Mouse (Mus musculus): ENCODE data around the gene Rgs18. TPM values are rescaled to one million over a fixed set of nuclear protein-coding genes. Genes with fewer than 3 reads are reported as not detected.

The Rgs18 gene
- polyA plus RNA-seq (2021) = not detected

- no peak for DNase-seq (ENCODE audit: low read depth, low spot score)
- no peak for ATAC-seq
- POLR2A ChIA-PET = no interaction called here
- CTCF ChIA-PET = interaction anchor here (0.9 to 1.0 kb wide), 2 partner anchors 15 to 62 kb away, joined by 3 to 4 read pairs; no protein-coding TSS in a partner anchor
- H3K27me3 ChIP-seq = no peaks in the 10 kb centered on the region
- no peak for TF ChIP-seq CTCF (IDR thresholded peaks at IDR 0.05)
- in situ Hi-C loops (cut with MboI; ENCODE audit: low pct_unique_long_range_greater_than_20kb) = no loop called here
These were observed at the start of gene Rgs18 for GRCm38 (mm10) chr1:144775331-144775730. Gene Rgs18 (minus strand): TSS chr1:144775435.

GRCm38 (mm10) chr1:144774394-144774793 lies 841 bp downstream of the Rgs18 start:
- ChIA-PET POLR2A (no interaction called here), CTCF (no interaction called here)
- no peak for TF ChIP-seq CTCF (IDR thresholded peaks at IDR 0.05)
- no peak for DNase-seq (ENCODE audit: low read depth, low spot score)
- no peaks in the 10 kb centered on the region for H3K27me3 ChIP-seq
- in situ Hi-C loops (cut with MboI; ENCODE audit: low pct_unique_long_range_greater_than_20kb) = no loop called here
- no peak for ATAC-seq

DNA sequence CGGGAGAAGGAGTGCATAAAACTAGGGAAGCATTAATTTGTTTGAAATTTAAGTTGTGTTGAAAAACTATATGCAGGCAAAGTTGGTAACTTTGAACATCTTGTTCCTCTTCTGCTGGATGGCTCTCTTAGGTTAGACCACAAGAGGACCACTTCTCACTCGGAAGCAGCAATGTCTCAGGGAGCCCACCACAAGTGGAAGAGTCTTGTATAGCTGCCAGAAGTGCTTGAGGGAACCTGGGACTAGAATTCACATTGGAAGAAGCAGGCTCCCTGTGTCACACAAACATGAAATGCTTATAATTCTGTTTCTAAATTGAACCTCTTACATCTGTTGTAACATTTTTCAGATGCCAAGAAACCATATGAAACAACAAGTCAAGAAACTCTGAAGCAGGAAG lies 9.0 kb downstream of the Rgs18 start:
- DNase-seq (ENCODE audit: low read depth, low spot score) (no peak), ATAC-seq (no peak)
- in situ Hi-C loops (cut with MboI; ENCODE audit: low pct_unique_long_range_greater_than_20kb) = no loop called here
- no peaks in the 10 kb centered on the region for H3K27me3 ChIP-seq
- ChIA-PET POLR2A (no interaction called here), CTCF (no interaction called here)
- TF ChIP-seq CTCF (IDR thresholded peaks at IDR 0.05) = no peak

- no peak for DNase-seq (ENCODE audit: low read depth, low spot score)
These were observed 14.4 kb downstream of the Rgs18 start for GRCm38 (mm10) chr1:144760792-144761191.

DNA sequence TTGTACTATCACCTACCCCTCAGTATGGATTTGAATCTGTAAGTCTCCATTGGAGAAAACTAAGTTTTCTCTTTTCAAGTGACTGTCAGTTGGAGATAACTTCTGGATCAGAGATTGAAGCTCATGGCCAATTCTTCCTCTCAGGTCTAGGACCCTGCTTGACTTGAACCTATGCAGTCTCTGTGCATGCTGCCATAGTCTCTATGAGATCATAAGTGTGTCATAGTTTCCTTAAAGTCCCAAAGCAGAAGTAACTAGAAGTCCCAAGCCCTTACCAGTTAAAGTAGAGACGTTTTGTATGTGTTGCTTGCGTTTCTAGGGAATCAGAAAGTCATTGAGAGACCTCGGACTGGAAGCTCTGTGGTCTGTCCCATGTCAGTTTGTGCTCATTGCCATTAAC lies 24.5 kb downstream of the Rgs18 start:
- TF ChIP-seq CTCF (IDR thresholded peaks at IDR 0.05) = no peak
- POLR2A ChIA-PET = no interaction called here
- in situ Hi-C loops (cut with MboI; ENCODE audit: low pct_unique_long_range_greater_than_20kb) = no loop called here

More at GRCm38 (mm10) chr1:144760792-144761191, 14.4 kb downstream of the Rgs18 start:
- no peaks in the 10 kb centered on the region for H3K27me3 ChIP-seq
- CTCF ChIA-PET = no interaction called here
- POLR2A ChIA-PET = no interaction called here
- no peak for TF ChIP-seq CTCF (IDR thresholded peaks at IDR 0.05)
- in situ Hi-C loops (cut with MboI; ENCODE audit: low pct_unique_long_range_greater_than_20kb) = no loop called here
- ATAC-seq = no peak

DNA sequence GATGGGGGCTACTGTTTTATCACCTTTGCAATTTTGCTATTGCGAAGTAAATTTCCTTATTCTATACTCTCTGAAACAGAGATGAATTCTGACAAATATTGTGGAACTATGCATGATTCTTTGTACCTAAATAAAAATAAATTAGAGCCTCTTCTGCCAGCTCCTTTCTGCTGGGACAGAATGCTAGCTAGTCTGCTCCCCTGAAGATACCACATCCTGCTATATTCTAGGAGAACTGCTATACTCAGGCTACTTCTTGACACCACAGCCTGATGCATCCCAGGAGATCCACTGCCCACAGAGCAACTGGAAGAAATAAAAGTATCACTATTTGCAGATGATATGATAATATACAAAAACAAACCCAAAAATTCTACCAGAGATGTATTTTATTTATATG lies 29.1 kb downstream of the Rgs18 start:
- DNase-seq (ENCODE audit: low read depth, low spot score) (no peak), ATAC-seq (no peak)
- no peak for TF ChIP-seq CTCF (IDR thresholded peaks at IDR 0.05)
- in situ Hi-C loops (cut with MboI; ENCODE audit: low pct_unique_long_range_greater_than_20kb) = no loop called here
- CTCF ChIA-PET = no interaction called here
- POLR2A ChIA-PET = no interaction called here
- H3K27me3 ChIP-seq = no peaks in the 10 kb centered on the region

More for the DNA sequence above, 24.5 kb downstream of the Rgs18 start:
- H3K27me3 ChIP-seq = no peaks in the 10 kb centered on the region
- CTCF ChIA-PET = no interaction called here
- ATAC-seq (no peak), DNase-seq (ENCODE audit: low read depth, low spot score) (no peak)

GRCm38 (mm10) chr1:144737739-144738138 lies 37.5 kb downstream of the Rgs18 start:
- no peaks in the 10 kb centered on the region for H3K27me3 ChIP-seq
- TF ChIP-seq CTCF (IDR thresholded peaks at IDR 0.05) = no peak
- no peak for ATAC-seq
- in situ Hi-C loops (cut with MboI; ENCODE audit: low pct_unique_long_range_greater_than_20kb) = no loop called here
- no peak for DNase-seq (ENCODE audit: low read depth, low spot score)
- ChIA-PET POLR2A (no interaction called here), CTCF (no interaction called here)

GRCm38 (mm10) chr1:144720736-144721135 lies 54.5 kb downstream of the Rgs18 start:
- H3K27me3 ChIP-seq = no peaks in the 10 kb centered on the region
- DNase-seq (ENCODE audit: low read depth, low spot score) (no peak), ATAC-seq (no peak)
- no peak for TF ChIP-seq CTCF (IDR thresholded peaks at IDR 0.05)
- POLR2A ChIA-PET = no interaction called here
- CTCF ChIA-PET = no interaction called here
- in situ Hi-C loops (cut with MboI; ENCODE audit: low pct_unique_long_range_greater_than_20kb) = loop anchor here (25.0 kb wide), 1 partner anchor 283 kb away; no protein-coding TSS in a partner anchor

- DNase-seq (ENCODE audit: low read depth, low spot score) = no peak
These were observed 70.9 kb downstream of the Rgs18 start for GRCm38 (mm10) chr1:144704373-144704772.

More at GRCm38 (mm10) chr1:144704373-144704772, 70.9 kb downstream of the Rgs18 start:
- ChIA-PET CTCF (interaction anchor here (0.9 kb wide), 1 partner anchor 297 kb away, joined by 4 read pairs; no protein-coding TSS in a partner anchor), POLR2A (no interaction called here)
- in situ Hi-C loops (cut with MboI; ENCODE audit: low pct_unique_long_range_greater_than_20kb) = loop anchor here (25.0 kb wide), 1 partner anchor 267 kb away; no protein-coding TSS in a partner anchor
- TF ChIP-seq CTCF (IDR thresholded peaks at IDR 0.05) = peak; percentile 35
- ATAC-seq = no peak
- peaks cover 11% of the 10 kb centered on the region for H3K27me3 ChIP-seq

Other genes starting within 250 kb of the Rgs18 start
- not detected for gene Rgs21, start 207.8 kb downstream of the Rgs18 start, polyA plus RNA-seq (2021)

All from Patski (cell line).